Mouse (Mus musculus) G1E (cell line): ENCODE results near the gene Gm27235. TPM values are rescaled to one million over a fixed set of nuclear protein-coding genes. Genes with fewer than 3 reads are reported as not detected.
"Not testable (repeated sequence)": the region's sequence is repeated elsewhere in the genome, so short reads cannot be mapped to it uniquely, and the experiment has no call there.

ENCODE experiments used
- ATAC-seq: 2 replicates; pipeline ENCODE4 v1.8.0; 2016; ENCODE audit warnings: mild to moderate bottlenecking; ENCODE audit not compliant: insufficient number of reproducible peaks, poor library complexity, low FRiP score, severe bottlenecking; ENCODE audit errors: extremely low read depth
- DNase-seq: peaks from one replicate; pipeline ENCODE4 v3.0.0; 2012; ENCODE audit warnings: low spot score
- H3K27me3 ChIP-seq: 2 replicates; pipeline ENCODE4 v1.6.1; 2012; ENCODE audit warnings: mild to moderate bottlenecking, low read length, inconsistent platforms; ENCODE audit not compliant: insufficient read depth
- H3K36me3 ChIP-seq: replicated peaks from 2 replicates; pipeline ENCODE3; 2012; ENCODE audit warnings: mild to moderate bottlenecking, inconsistent platforms
- H3K4me1 ChIP-seq: 2 replicates; pipeline ENCODE4 v1.6.1; 2012; ENCODE audit warnings: low read depth, low read length, inconsistent platforms, mixed read lengths; ENCODE audit not compliant: insufficient read depth
- H3K4me3 ChIP-seq: 2 replicates; pipeline ENCODE4 v1.5.1; 2012; ENCODE audit warnings: low read depth, mild to moderate bottlenecking, inconsistent platforms, low read length, moderate library complexity, mixed read lengths
- H3K9me3 ChIP-seq: replicated peaks from 2 replicates; pipeline ENCODE4 v1.6.1; 2012; ENCODE audit warnings: inconsistent platforms
- CTCF ChIP-seq: IDR thresholded peaks from 2 replicates; pipeline ENCODE4 v1.5.1; 2012; ENCODE audit warnings: low read depth, low read length, inconsistent platforms, mixed read lengths
- GATA1 ChIP-seq: IDR thresholded peaks from 2 replicates; pipeline ENCODE4 v1.6.1; 2012; ENCODE audit warnings: borderline replicate concordance, low read length, inconsistent platforms, mixed read lengths
- GATA2 ChIP-seq: IDR thresholded peaks from 2 replicates; pipeline ENCODE4 v1.6.1; 2012; ENCODE audit warnings: low read depth, low read length, inconsistent platforms, borderline replicate concordance
- POLR2AphosphoS5 ChIP-seq: IDR thresholded peaks from 2 replicates; pipeline ENCODE4 v1.6.1; 2012; ENCODE audit warnings: low read depth, low read length, inconsistent platforms; ENCODE audit not compliant: insufficient replicate concordance
- TAL1 ChIP-seq: conservative IDR thresholded peaks from 2 replicates; pipeline ENCODE4 v1.6.1; 2012; ENCODE audit warnings: low read depth, low read length, inconsistent platforms, mixed read lengths
- polyA plus RNA-seq: library from polyadenylated mRNA; stranded (reverse); fragments of >175 nt; gene quantifications from 2 replicates; pipeline ENCODE4 v1.2.3, GENCODE M21; 2012
- total RNA-seq, 2 experiments: library from RNA; stranded (forward) in 1 of 2; stranded (reverse) in 1 of 2; fragments of 200-1000 nt in 1 of 2; fragments of >200 nt in 1 of 2; fragmentation: Nextera tagmentation in 1 of 2; gene quantifications; 2 replicates each; pipeline ENCODE4 v1.2.3; 2014 to 2017

Gm27235 gene
- total RNA-seq (2014; fragmentation: Nextera tagmentation) (not detected in 2 replicates), total RNA-seq (2017) (not detected in 2 replicates), polyA plus RNA-seq (not detected in 2 replicates)

DNA sequence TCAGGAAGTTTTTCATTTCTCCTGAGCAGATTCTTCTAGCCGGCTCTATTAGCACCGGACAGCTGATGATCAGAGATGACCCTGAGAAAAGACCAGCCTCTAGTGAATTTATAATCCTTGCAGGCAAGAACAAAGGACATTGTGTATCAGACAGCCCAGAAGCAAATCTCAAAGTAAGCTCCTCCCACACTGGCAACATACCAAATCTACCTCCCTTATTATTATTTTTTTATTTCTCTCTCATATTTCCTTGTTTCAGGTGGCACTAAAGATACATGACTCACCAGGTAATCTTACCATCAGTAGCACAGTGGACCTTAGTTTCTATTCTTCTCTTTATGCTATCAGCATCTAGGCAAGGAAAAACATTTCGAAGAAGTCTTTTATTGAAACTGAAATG lies at the start of gene Gm27235, which contains the start of gene D730048I06Rik:
TSS of gene Gm27235 (minus strand) at position 101 of the 400 bp plus-strand sequence.
TSS of gene D730048I06Rik (minus strand) at position 112 of the 400 bp plus-strand sequence.
- Histone ChIP-seq H3K4me3 (no peak within 1 kb of the TSS), H3K27me3 (no peaks in the 10 kb centered on the region), H3K36me3 (no peaks in the 10 kb centered on the region), H3K9me3 (no peaks in the 10 kb centered on the region), H3K4me1 (no peaks in the 10 kb centered on the region)
- ATAC-seq (no peak), DNase-seq (no peak)
- TF ChIP-seq TAL1 (no peak), GATA1 (no peak), GATA2 (no peak), CTCF (no peak), POLR2AphosphoS5 (no peak)

DNA sequence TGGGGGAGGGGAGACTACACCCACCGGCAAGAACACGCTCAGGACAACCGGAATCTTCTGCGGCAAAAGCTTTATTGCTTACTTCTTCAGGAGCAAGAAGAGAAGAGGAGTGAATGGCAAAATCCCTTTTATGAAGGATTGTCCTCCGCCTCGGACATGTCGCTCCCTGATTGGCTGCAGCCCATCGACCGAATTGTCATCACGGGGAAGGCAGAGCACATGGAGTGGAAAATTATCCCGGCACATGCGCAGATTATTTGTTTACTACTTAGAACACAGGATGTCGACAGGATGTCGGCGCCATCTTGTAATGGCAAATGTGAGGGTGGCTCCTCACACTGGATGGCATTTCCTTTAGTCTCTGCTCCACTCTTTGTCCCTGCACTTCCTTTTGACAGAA lies 28.0 kb upstream of the Gm27235 start:
- DNase-seq, H3K4me1 ChIP-seq, H3K27me3 ChIP-seq, H3K4me3 ChIP-seq, H3K36me3 ChIP-seq, ATAC-seq, H3K9me3 ChIP-seq: not testable (repeated sequence)

DNA sequence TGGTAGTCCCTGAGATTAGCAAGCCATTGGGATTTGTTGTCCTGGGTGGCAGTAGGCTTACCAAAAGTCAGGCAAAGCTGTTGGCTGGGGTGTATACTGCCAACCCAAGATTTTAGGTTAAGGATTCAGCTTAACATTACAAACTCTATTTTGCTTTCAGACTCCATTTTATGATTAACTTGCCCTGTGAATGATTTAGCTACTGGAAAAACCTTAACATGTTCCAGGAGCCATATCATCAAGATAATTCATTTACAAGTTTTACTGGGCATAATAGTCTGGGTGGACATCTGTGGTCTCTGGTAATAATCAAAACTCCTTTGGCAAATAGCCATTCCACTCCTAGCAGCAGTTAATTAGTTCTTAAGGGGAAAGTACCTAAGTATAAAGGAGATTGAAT lies 8.2 kb upstream of the Gm27235 start:
- Histone ChIP-seq H3K4me3 (no peak overlapping the region), H3K36me3 (no peaks in the 10 kb centered on the region), H3K4me1 (no peaks in the 10 kb centered on the region), H3K27me3 (no peaks in the 10 kb centered on the region), H3K9me3 (no peaks in the 10 kb centered on the region)
- TF ChIP-seq POLR2AphosphoS5 = no peak
- no peak for TF ChIP-seq CTCF
- TF ChIP-seq GATA1 = no peak
- no peak for TF ChIP-seq GATA2
- no peak for TF ChIP-seq TAL1
- no peak for ATAC-seq
- DNase-seq = no peak

DNA sequence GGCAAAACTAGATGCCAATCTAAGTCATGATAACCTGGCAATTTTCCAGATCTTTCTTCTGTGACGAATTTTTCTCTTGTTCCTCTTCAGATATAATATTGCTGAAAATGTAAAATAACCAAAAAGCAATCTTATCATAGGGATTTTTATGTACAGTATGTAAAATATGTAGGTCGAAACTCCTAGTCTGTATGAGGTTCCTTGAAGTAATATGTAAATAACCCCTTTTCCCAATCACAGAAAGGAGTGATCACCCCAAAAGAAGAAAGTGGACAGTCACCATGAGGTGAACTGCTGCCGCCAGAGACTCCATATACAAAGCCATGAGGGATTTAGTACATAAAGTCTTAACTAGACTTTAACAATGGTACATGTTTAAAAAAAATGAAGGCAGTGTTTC lies 11.9 kb downstream of the Gm27235 start, which contains the start of gene Gm17727:
TSS of gene Gm17727 (minus strand) at position 101 of the 400 bp plus-strand sequence.
- Histone ChIP-seq H3K36me3 (no peaks in the 10 kb centered on the region), H3K27me3 (no peaks in the 10 kb centered on the region)
- ATAC-seq = no peak

DNA sequence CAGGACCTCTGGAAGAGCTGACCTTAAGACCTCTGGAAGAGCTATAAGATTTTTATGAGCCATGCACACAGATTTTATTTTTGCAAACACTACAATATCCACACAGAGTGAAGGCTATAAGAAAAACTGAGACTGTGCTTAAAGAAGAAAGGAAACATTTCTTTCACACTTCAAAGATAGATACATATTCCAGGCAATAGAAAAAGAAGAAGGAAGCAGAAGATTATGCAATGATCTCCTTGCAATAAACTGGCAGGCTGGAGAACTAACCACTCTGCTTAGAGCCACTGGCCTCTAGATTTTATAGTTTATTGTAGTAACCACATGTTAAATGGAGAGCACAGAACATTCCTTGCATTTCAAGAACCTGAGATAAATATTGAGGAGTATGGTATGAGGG lies 33.1 kb downstream of the Gm27235 start:
- H3K9me3 ChIP-seq = no peaks in the 10 kb centered on the region
- ATAC-seq (no peak), DNase-seq (no peak)
- no peaks in the 10 kb centered on the region for H3K27me3 ChIP-seq
- no peaks in the 10 kb centered on the region for H3K36me3 ChIP-seq
- no peaks in the 10 kb centered on the region for H3K4me1 ChIP-seq
- no peak overlapping the region for H3K4me3 ChIP-seq
- no peak for TF ChIP-seq GATA2
- no peak for TF ChIP-seq POLR2AphosphoS5
- TF ChIP-seq CTCF = no peak
- no peak for TF ChIP-seq TAL1
- TF ChIP-seq GATA1 = no peak

More for the DNA sequence above, 11.9 kb downstream of the Gm27235 start, which contains the start of gene Gm17727:
- no peak within 1 kb of the TSS for H3K4me3 ChIP-seq
- DNase-seq = no peak
- H3K9me3 ChIP-seq = no peaks in the 10 kb centered on the region
- TF ChIP-seq GATA1 (no peak), POLR2AphosphoS5 (no peak), TAL1 (no peak), GATA2 (no peak), CTCF (no peak)
- H3K4me1 ChIP-seq = no peaks in the 10 kb centered on the region

DNA sequence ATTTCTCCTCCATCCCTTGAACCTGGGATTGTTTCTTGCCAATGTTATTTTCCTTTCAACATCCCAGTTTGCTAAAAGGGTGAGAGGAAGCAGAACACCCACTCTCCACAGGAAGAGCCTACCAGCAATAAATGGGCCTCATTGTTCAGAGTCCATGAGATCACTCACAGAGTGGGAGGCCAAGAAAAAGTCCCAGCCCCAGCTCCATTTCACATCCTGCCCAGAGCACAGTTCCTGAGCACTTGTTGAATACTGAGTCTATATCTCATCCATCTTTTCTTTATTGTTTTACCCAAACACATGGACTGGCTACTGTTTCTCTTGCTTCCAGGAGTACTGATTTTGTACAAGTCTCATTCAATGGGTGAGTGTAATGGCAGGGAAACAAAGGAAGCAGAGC lies 49.2 kb downstream of the Gm27235 start, which contains the start of gene Gm17677:
TSS of gene Gm17677 (plus strand) at position 301 of the 400 bp plus-strand sequence.
- H3K36me3 ChIP-seq = no peaks in the 10 kb centered on the region
- TF ChIP-seq TAL1 (no peak), GATA2 (no peak), CTCF (no peak), GATA1 (no peak), POLR2AphosphoS5 (no peak)
- no peak within 1 kb of the TSS for H3K4me3 ChIP-seq
- ATAC-seq (no peak), DNase-seq (no peak)
- H3K27me3 ChIP-seq = no peaks in the 10 kb centered on the region
- no peaks in the 10 kb centered on the region for H3K4me1 ChIP-seq
- no peaks in the 10 kb centered on the region for H3K9me3 ChIP-seq

Other genes starting within 250 kb of the Gm27235 start
- gene Ddx25, start 231.6 kb downstream of the Gm27235 start, total RNA-seq (2014; fragmentation: Nextera tagmentation) = not detected in 2 replicates
- gene Ddx25, start 231.6 kb downstream of the Gm27235 start, total RNA-seq (2017) = 0.27 and 0.35 TPM in 2 replicates
- 0.01 TPM in 1 of 2 replicates, not detected in the other for gene Ddx25, start 231.6 kb downstream of the Gm27235 start, polyA plus RNA-seq
- 57.3 and 59.2 TPM in 2 replicates for gene Pus3, start 231.5 kb downstream of the Gm27235 start, total RNA-seq (2014; fragmentation: Nextera tagmentation)
- gene Pus3, start 231.5 kb downstream of the Gm27235 start, total RNA-seq (2017) = 45.4 and 52.1 TPM in 2 replicates
- 0.95 and 1.6 TPM in 2 replicates for gene Pus3, start 231.5 kb downstream of the Gm27235 start, polyA plus RNA-seq
- gene Pate2, start 219.8 kb downstream of the Gm27235 start, total RNA-seq (2014; fragmentation: Nextera tagmentation) = 0.75 and 1.4 TPM in 2 replicates
- 0.44 and 0.46 TPM in 2 replicates for gene Pate2, start 219.8 kb downstream of the Gm27235 start, total RNA-seq (2017)
- 0.21 and 0.51 TPM in 2 replicates for gene Pate2, start 219.8 kb downstream of the Gm27235 start, polyA plus RNA-seq
- 17.2 and 27.7 TPM in 2 replicates for gene Hyls1, start 219.7 kb downstream of the Gm27235 start, total RNA-seq (2014; fragmentation: Nextera tagmentation)
- 18.6 and 18.9 TPM in 2 replicates for gene Hyls1, start 219.7 kb downstream of the Gm27235 start, total RNA-seq (2017)
- gene Hyls1, start 219.7 kb downstream of the Gm27235 start, polyA plus RNA-seq = 2.5 and 2.7 TPM in 2 replicates
- not detected in 2 replicates for gene Pate4, start 178.2 kb downstream of the Gm27235 start, total RNA-seq (2014; fragmentation: Nextera tagmentation)
- not detected in 2 replicates for gene Pate4, start 178.2 kb downstream of the Gm27235 start, total RNA-seq (2017)
- not detected in 2 replicates for gene Pate4, start 178.2 kb downstream of the Gm27235 start, polyA plus RNA-seq
- gene Pate3, start 141.9 kb downstream of the Gm27235 start, total RNA-seq (2014; fragmentation: Nextera tagmentation) = not detected in 2 replicates
- gene Pate3, start 141.9 kb downstream of the Gm27235 start, total RNA-seq (2017) = 0.17 TPM in 1 of 2 replicates, not detected in the other
- gene Pate3, start 141.9 kb downstream of the Gm27235 start, polyA plus RNA-seq = not detected in 2 replicates
- gene Pate1, start 102.7 kb downstream of the Gm27235 start, total RNA-seq (2014; fragmentation: Nextera tagmentation) = not detected in 2 replicates
- 0.05 and 0.12 TPM in 2 replicates for gene Pate1, start 102.7 kb downstream of the Gm27235 start, total RNA-seq (2017)
- gene Pate1, start 102.7 kb downstream of the Gm27235 start, polyA plus RNA-seq = not detected in 2 replicates
- not detected in 2 replicates for gene Gm17677, start 49.1 kb downstream of the Gm27235 start, total RNA-seq (2014; fragmentation: Nextera tagmentation)
- not detected in 2 replicates for gene Gm17677, start 49.1 kb downstream of the Gm27235 start, total RNA-seq (2017)
- gene Gm17677, start 49.1 kb downstream of the Gm27235 start, polyA plus RNA-seq = not detected in 2 replicates
- not detected in 2 replicates for gene Gm17727, start 12.0 kb downstream of the Gm27235 start, total RNA-seq (2014; fragmentation: Nextera tagmentation)
- gene Gm17727, start 12.0 kb downstream of the Gm27235 start, total RNA-seq (2017) = not detected in 2 replicates
- gene Gm17727, start 12.0 kb downstream of the Gm27235 start, polyA plus RNA-seq = not detected in 2 replicates
- not detected in 2 replicates for gene D730048I06Rik, start within 50 bp of the Gm27235 start, total RNA-seq (2014; fragmentation: Nextera tagmentation)
- not detected in 2 replicates for gene D730048I06Rik, start within 50 bp of the Gm27235 start, total RNA-seq (2017)
- not detected in 2 replicates for gene D730048I06Rik, start within 50 bp of the Gm27235 start, polyA plus RNA-seq
- not detected in 2 replicates for gene 9230110F15Rik, start 54.0 kb upstream of the Gm27235 start, total RNA-seq (2014; fragmentation: Nextera tagmentation)
- gene 9230110F15Rik, start 54.0 kb upstream of the Gm27235 start, total RNA-seq (2017) = 0.33 TPM in 1 of 2 replicates, not detected in the other
- gene 9230110F15Rik, start 54.0 kb upstream of the Gm27235 start, polyA plus RNA-seq = not detected in 2 replicates
- not detected in 2 replicates for gene 9230113P08Rik, start 118.3 kb upstream of the Gm27235 start, total RNA-seq (2014; fragmentation: Nextera tagmentation)
- 0.05 TPM in 1 of 2 replicates, not detected in the other for gene 9230113P08Rik, start 118.3 kb upstream of the Gm27235 start, total RNA-seq (2017)
- not detected in 2 replicates for gene 9230113P08Rik, start 118.3 kb upstream of the Gm27235 start, polyA plus RNA-seq